Mouse (Mus musculus) spleen, postnatal 4 days (tissue): ENCODE data around the gene Olfr1367.
"Not testable (repeated sequence)": the region's sequence is repeated elsewhere in the genome, so short reads cannot be mapped to it uniquely, and the experiment has no call there.

Source experiments
- DNase-seq, 2 experiments: peaks; one replicate each; pipeline ENCODE4 v3.0.0; 2022; ENCODE audit warnings: low spot score in 2 of 2

The Olfr1367 gene

GRCm38 (mm10) chr13:21396048-21396447 is 49.3 kb downstream of the Olfr1367 start:
- not testable (repeated sequence) for DNase-seq

GRCm38 (mm10) chr13:21397486-21397885 is 50.8 kb downstream of the Olfr1367 start:
- no peak for DNase-seq
